Mouse (Mus musculus): Measurements from ENCODE around the gene G6pc3.

- no peak for TF ChIP-seq CTCF (IDR thresholded peaks at IDR 0.05; ENCODE audit: low read depth, low read length)
- TF ChIP-seq POLR2A (IDR thresholded peaks at IDR 0.05; ENCODE audit: borderline replicate concordance, low read depth, low read length), result no peak
Observed at GRCm38 (mm10) chr11:102221243-102221953, 32.0 kb downstream of the G6pc3 start.

Measured in bone marrow macrophage, adult 2 months (primary cell).